Mouse (Mus musculus) limb, embryonic 14.5 days (tissue): Measurements from ENCODE around the gene Brip1. TPM values are rescaled to one million over a fixed set of nuclear protein-coding genes. Genes with fewer than 3 reads are reported as not detected.

ENCODE experiments used
- ATAC-seq: fragments of 200-750 bp; cut with Nextera tagmentation; 2 replicates; pipeline ENCODE4 v1.8.0; 2017; ENCODE audit warnings: low read depth, moderate number of reproducible peaks, moderate TSS enrichment; ENCODE audit not compliant: low FRiP score
- DNase-seq: peaks from one replicate; pipeline ENCODE4 v3.0.0-alpha.2; 2015; ENCODE audit warnings: low spot score
- H3K27ac ChIP-seq: fragments of 300-500 bp; sonication (generic); replicated peaks from 2 replicates; pipeline ENCODE4 v1.5.1; 2014; ENCODE audit warnings: low read depth, mild to moderate bottlenecking, low read length, moderate library complexity, mixed read lengths
- H3K27me3 ChIP-seq: fragments of 300-500 bp; sonication (generic); 2 replicates; pipeline ENCODE4 v1.6.1; 2014; ENCODE audit warnings: low read length, mixed read lengths; ENCODE audit not compliant: control insufficient read depth, insufficient read depth
- H3K36me3 ChIP-seq: fragments of 300-500 bp; sonication (generic); 2 replicates; pipeline ENCODE4 v1.6.1; 2014; ENCODE audit warnings: mild to moderate bottlenecking, low read length, moderate library complexity, mixed read lengths; ENCODE audit not compliant: control insufficient read depth, insufficient read depth
- H3K4me1 ChIP-seq: fragments of 300-500 bp; sonication (generic); 2 replicates; pipeline ENCODE4 v1.6.1; 2014; ENCODE audit warnings: antibody characterized with exemption, low read length, mixed read lengths; ENCODE audit not compliant: control insufficient read depth, insufficient read depth
- H3K4me2 ChIP-seq: fragments of 300-500 bp; sonication (generic); replicated peaks from 2 replicates; pipeline ENCODE4 v1.6.1; 2014; ENCODE audit warnings: low read depth, mild to moderate bottlenecking, low read length, moderate library complexity; ENCODE audit not compliant: severe bottlenecking
- H3K4me3 ChIP-seq: fragments of 300-500 bp; sonication (generic); replicated peaks from 2 replicates; pipeline ENCODE4 v1.5.1; 2014; ENCODE audit warnings: low read length
- H3K9ac ChIP-seq: fragments of 300-500 bp; sonication (generic); 2 replicates; pipeline ENCODE4 v1.6.1; 2014; ENCODE audit warnings: mild to moderate bottlenecking, low read depth, low read length, moderate library complexity; ENCODE audit not compliant: severe bottlenecking
- H3K9me3 ChIP-seq: fragments of 300-500 bp; sonication (generic); 2 replicates; pipeline ENCODE4 v1.6.1; 2016; ENCODE audit warnings: low read length; ENCODE audit not compliant: control insufficient read depth
- POLR2A ChIP-seq: fragments of 200-500 bp; IDR thresholded peaks from 2 replicates; pipeline ENCODE4 v1.8.0; 2012; ENCODE audit warnings: inconsistent platforms, mild to moderate bottlenecking, moderate library complexity, borderline replicate concordance; ENCODE audit not compliant: insufficient read depth, insufficient read length; ENCODE audit errors: extremely low read depth
- WGBS: fragments of 180-500 bp; shearing (Covaris S2); extraction: QIAGEN DNeasy Blood & Tissue Kit; methylation state at CpG from one replicate; pipeline ENCODE4 v1.1.7; 2014; 5-methylcytosine and 5-hydroxymethylcytosine counted together
- polyA plus RNA-seq, 2 experiments: library from polyadenylated mRNA; depleted of rRNA in 1 of 2; stranded (reverse) in 1 of 2; unstranded in 1 of 2; fragments of >200 nt; fragmentation: Nextera tagmentation in 1 of 2; extraction: Ambion mirVana in 1 of 2; gene quantifications; 2 replicates each; pipeline versions ENCODE4 v1.2.1 to v1.2.3; 2012 to 2014

The Brip1 gene
- polyA plus RNA-seq, 2 experiments = 5.1 to 8.8 TPM

DNA sequence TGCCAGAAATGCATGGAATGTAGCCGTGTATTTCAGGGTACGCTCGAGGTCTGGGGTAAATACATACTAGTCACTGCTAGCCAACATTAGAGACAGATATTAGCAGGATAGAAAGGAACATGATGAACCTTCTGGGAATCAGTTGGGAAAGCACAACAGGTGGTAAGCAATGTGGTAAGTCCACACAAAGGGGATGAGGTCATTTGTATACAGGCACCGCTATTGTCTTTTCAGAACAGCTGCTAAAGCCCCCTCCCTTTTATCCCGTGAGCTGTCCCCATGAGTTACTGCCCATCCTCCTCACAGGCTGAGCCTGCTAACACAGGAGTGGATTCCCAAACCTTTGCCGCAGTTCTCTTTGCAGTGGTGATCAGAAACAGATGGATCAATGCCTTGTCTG, 149.6 kb downstream of the Brip1 start:
- no peaks in the 10 kb centered on the region for H3K36me3 ChIP-seq
- TF ChIP-seq POLR2A = no peak
- no peak overlapping the region for H3K4me2 ChIP-seq
- H3K9ac ChIP-seq = no peak overlapping the region
- peak overlapping the region; percentile 39; the same call in 1 of the 2 replicates for H3K27ac ChIP-seq
- no peak overlapping the region for H3K4me3 ChIP-seq
- peak; percentile 83 for ATAC-seq
- DNase-seq = peak; percentile 60
- H3K4me1 ChIP-seq = peaks cover 22% of the 10 kb centered on the region
- no peaks in the 10 kb centered on the region for H3K9me3 ChIP-seq
- H3K27me3 ChIP-seq = no peaks in the 10 kb centered on the region
- 10% methylated on average over 6 of the region's 6 CpGs for WGBS

DNA sequence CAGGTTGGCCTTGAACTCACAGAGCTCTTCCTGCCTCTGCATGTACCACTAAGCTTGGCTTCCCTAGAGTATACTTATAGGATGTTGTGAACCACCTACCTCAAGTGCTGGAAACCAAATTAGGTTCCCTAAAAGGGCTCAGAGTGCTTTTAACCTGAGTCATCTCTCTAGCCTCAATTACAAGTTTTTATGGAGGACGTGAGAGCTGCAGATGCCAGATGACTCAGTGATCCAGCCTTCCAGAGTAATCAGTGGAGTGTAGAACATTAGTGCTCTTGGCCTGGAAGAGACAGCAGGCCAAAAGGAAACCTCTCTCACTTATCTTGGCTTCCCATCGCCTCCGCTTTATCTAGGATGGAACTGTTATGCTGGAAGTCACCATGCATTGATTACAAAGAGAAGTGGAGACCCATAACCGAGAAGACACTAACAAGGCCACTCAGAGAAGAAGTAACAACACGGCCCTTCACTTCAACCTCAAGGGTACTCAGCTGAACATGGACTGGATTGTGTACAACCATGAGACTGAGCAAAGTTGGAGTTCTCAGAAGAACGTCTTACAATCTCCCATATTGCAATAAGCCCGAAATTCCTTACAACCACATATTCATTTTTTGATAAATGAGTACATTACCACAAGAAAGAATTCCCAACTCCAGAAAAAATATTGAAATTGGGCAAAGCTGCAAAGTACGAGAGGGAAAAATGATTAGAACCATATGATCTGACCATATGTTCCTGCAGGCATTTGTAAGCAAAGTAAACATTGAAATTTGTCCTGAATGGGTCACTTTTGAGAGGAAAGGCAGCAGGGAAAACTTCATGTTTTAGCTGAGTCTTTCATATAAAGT, 150.3 kb downstream of the Brip1 start:
- 58% methylated on average over 8 of the region's 8 CpGs for WGBS
- no peak overlapping the region for H3K4me2 ChIP-seq
- H3K9me3 ChIP-seq = no peaks in the 10 kb centered on the region
- no peak overlapping the region for H3K9ac ChIP-seq
- no peak for TF ChIP-seq POLR2A
- peaks cover 22% of the 10 kb centered on the region for H3K4me1 ChIP-seq
- peak; percentile 3; the same call in 1 of the 2 replicates for ATAC-seq
- peak; percentile 48 for DNase-seq
- peak overlapping the region; percentile 39; the same call in 1 of the 2 replicates for H3K27ac ChIP-seq
- H3K36me3 ChIP-seq = no peaks in the 10 kb centered on the region
- no peak overlapping the region for H3K4me3 ChIP-seq
- H3K27me3 ChIP-seq = no peaks in the 10 kb centered on the region

- H3K27ac ChIP-seq = no peak overlapping the region
- no peak overlapping the region for H3K4me2 ChIP-seq
- H3K4me1 ChIP-seq = no peaks in the 10 kb centered on the region
- WGBS = 79% methylated on average over 5 of the region's 5 CpGs
- H3K36me3 ChIP-seq = no peaks in the 10 kb centered on the region
- no peaks in the 10 kb centered on the region for H3K27me3 ChIP-seq
- H3K4me3 ChIP-seq = no peak overlapping the region
- no peak overlapping the region for H3K9ac ChIP-seq
- DNase-seq (no peak), ATAC-seq (no peak)
- no peaks in the 10 kb centered on the region for H3K9me3 ChIP-seq
- no peak for TF ChIP-seq POLR2A
These were observed 161.0 kb downstream of the Brip1 start for GRCm38 (mm10) chr11:86039994-86040393.

DNA sequence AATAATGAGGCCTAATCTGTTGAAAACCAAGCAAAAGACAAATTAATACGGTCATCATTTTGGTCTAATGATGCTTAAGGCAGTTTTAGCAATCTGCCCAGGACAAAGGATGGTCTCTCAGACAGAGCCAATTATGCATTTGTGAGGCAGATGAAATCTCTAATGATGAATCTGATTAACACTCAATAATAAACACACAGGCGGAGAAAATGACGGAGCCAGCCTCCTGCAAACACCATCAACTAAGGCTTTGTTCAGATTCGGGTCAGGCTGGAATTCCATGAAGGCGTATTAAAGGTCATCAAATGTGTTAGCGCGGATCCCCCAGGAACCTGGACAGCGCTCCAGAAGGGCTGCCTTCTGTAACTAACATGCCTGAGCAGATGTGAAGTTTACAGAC, 161.6 kb downstream of the Brip1 start:
- Histone ChIP-seq H3K27ac (no peak overlapping the region), H3K27me3 (no peaks in the 10 kb centered on the region), H3K4me2 (no peak overlapping the region), H3K9me3 (no peaks in the 10 kb centered on the region), H3K4me3 (no peak overlapping the region), H3K9ac (no peak overlapping the region), H3K36me3 (no peaks in the 10 kb centered on the region), H3K4me1 (no peaks in the 10 kb centered on the region)
- WGBS = 69% methylated on average over 8 of the region's 8 CpGs
- no peak for DNase-seq
- TF ChIP-seq POLR2A = no peak
- no peak for ATAC-seq

- H3K9me3 ChIP-seq = no peaks in the 10 kb centered on the region
- no peak for DNase-seq
- no peak overlapping the region for H3K27ac ChIP-seq
- H3K27me3 ChIP-seq = no peaks in the 10 kb centered on the region
- 68% methylated on average over 13 of the region's 13 CpGs for WGBS
- H3K4me2 ChIP-seq = no peak overlapping the region
- no peaks in the 10 kb centered on the region for H3K36me3 ChIP-seq
- no peak for ATAC-seq
- no peak overlapping the region for H3K9ac ChIP-seq
- H3K4me1 ChIP-seq = no peaks in the 10 kb centered on the region
- no peak for TF ChIP-seq POLR2A
- H3K4me3 ChIP-seq = no peak overlapping the region
These were observed 162.3 kb downstream of the Brip1 start for GRCm38 (mm10) chr11:86038701-86039100.
